Mouse (Mus musculus) kidney, postnatal 0 days (tissue): ENCODE results near the gene Sos1. TPM values are rescaled to one million over a fixed set of nuclear protein-coding genes. Genes with fewer than 3 reads are reported as not detected.
"Not testable (repeated sequence)": the region's sequence is repeated elsewhere in the genome, so short reads cannot be mapped to it uniquely, and the experiment has no call there.

ENCODE experiments used
- ATAC-seq: fragments of 200-750 bp; cut with Nextera tagmentation; replicated peaks from 2 replicates; pipeline ENCODE4 v1.8.0; 2017; ENCODE audit warnings: low read depth, moderate number of reproducible peaks, moderate TSS enrichment, moderate library complexity; ENCODE audit not compliant: low FRiP score
- DNase-seq: peaks from one replicate; pipeline ENCODE4 v3.0.0-alpha.2; 2016; ENCODE audit warnings: low spot score
- H3K27ac ChIP-seq: fragments of 300-500 bp; sonication (generic); 2 replicates; pipeline ENCODE4 v1.5.1; 2014; ENCODE audit warnings: mild to moderate bottlenecking
- H3K27me3 ChIP-seq: fragments of 300-500 bp; sonication (generic); 2 replicates; pipeline ENCODE4 v1.6.1; 2014; ENCODE audit warnings: low read length, mixed read lengths; ENCODE audit not compliant: insufficient read depth
- H3K36me3 ChIP-seq: fragments of 300-500 bp; sonication (generic); 2 replicates; pipeline ENCODE4 v1.6.1; 2014; ENCODE audit warnings: low read length, mixed read lengths; ENCODE audit not compliant: insufficient read depth
- H3K4me1 ChIP-seq: fragments of 300-500 bp; sonication (generic); replicated peaks from 2 replicates; pipeline ENCODE4 v1.6.1; 2014; ENCODE audit warnings: antibody characterized with exemption, low read length, mixed read lengths; ENCODE audit not compliant: insufficient read depth
- H3K4me2 ChIP-seq: fragments of 300-500 bp; sonication (generic); 2 replicates; pipeline ENCODE4 v1.6.1; 2014; ENCODE audit warnings: mild to moderate bottlenecking, low read length, moderate library complexity, mixed read lengths
- H3K4me3 ChIP-seq: fragments of 300-500 bp; sonication (generic); replicated peaks from 2 replicates; pipeline ENCODE4 v1.5.1; 2014; ENCODE audit warnings: low read depth, low read length
- H3K9ac ChIP-seq: fragments of 300-500 bp; sonication (generic); 2 replicates; pipeline ENCODE4 v1.6.1; 2014; ENCODE audit warnings: low read depth, low read length
- H3K9me3 ChIP-seq: fragments of 300-500 bp; sonication (generic); replicated peaks from 2 replicates; pipeline ENCODE4 v1.6.1; 2016; ENCODE audit warnings: low read length, inconsistent platforms, mixed read lengths
- CTCF ChIP-seq: IDR thresholded peaks from 2 replicates; pipeline ENCODE4 v1.5.1; 2016; ENCODE audit warnings: antibody characterized with exemption, low read depth, mild to moderate bottlenecking, moderate library complexity
- WGBS: fragments of 180-500 bp; shearing (Covaris S2); extraction: QIAGEN DNeasy Blood & Tissue Kit; methylation state at CpG from one replicate; pipeline ENCODE4 v1.1.7; 2014; 5-methylcytosine and 5-hydroxymethylcytosine counted together
- polyA plus RNA-seq: library from polyadenylated mRNA; unstranded; fragments of >200 nt; fragmentation: Nextera tagmentation; extraction: Ambion mirVana; gene quantifications from 2 replicates; pipeline ENCODE4 v1.2.1, GENCODE M21; 2015

Sos1 gene
- polyA plus RNA-seq, 1 experiment from 2014 or later = 4.8 TPM

DNA sequence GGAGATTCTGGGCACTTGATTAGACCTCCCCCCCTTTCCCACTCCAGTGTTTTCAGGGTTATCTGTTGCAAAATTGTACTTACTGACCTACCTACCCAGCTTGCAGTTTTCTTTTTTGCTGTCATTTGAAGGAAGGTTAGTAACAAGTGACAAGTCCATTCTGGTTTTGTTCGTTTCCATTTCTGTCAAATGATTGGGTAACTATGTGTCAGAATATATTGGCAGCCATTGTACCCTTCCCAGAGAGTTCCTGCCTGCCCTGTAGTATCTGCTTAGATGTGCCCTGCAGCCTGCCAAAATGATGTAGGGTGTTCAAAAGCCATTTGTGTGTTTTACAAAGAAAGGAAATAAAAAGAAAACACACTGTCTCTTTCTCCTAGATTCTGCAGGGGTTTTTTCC, 94.6 kb downstream of the Sos1 start:
- Histone ChIP-seq H3K27ac (no peak overlapping the region), H3K4me2 (no peak overlapping the region), H3K27me3 (no peaks in the 10 kb centered on the region), H3K9me3 (no peaks in the 10 kb centered on the region), H3K4me1 (no peaks in the 10 kb centered on the region), H3K36me3 (no peaks in the 10 kb centered on the region), H3K4me3 (no peak overlapping the region), H3K9ac (no peak overlapping the region)
- ATAC-seq (no peak), DNase-seq (no peak)
- TF ChIP-seq CTCF = no peak
- 63% methylated on average over 1 of the region's 1 CpGs for WGBS

- not testable (repeated sequence) for H3K27ac ChIP-seq, H3K4me2 ChIP-seq, H3K27me3 ChIP-seq, H3K36me3 ChIP-seq, H3K4me3 ChIP-seq, ATAC-seq, H3K9ac ChIP-seq, H3K9me3 ChIP-seq, H3K4me1 ChIP-seq, DNase-seq
Observed at GRCm38 (mm10) chr17:80378386-80378785, 101.9 kb downstream of the Sos1 start.

- peaks cover 9% of the 10 kb centered on the region for H3K4me1 ChIP-seq
- WGBS = 24% methylated on average over 27 of the region's 29 CpGs
- H3K9me3 ChIP-seq = no peaks in the 10 kb centered on the region
- H3K9ac ChIP-seq = peak overlapping the region; percentile 81
- no peak for TF ChIP-seq CTCF
- peak; percentile 33 for DNase-seq
- ATAC-seq = peak; percentile 74
- H3K36me3 ChIP-seq = no peaks in the 10 kb centered on the region
- H3K27me3 ChIP-seq = no peaks in the 10 kb centered on the region
- H3K4me3 ChIP-seq = peak overlapping the region; percentile 37
- peak overlapping the region; percentile 82 for H3K4me2 ChIP-seq
- H3K27ac ChIP-seq = peak overlapping the region; percentile 70; the same call in 1 of the 2 replicates
Observed at GRCm38 (mm10) chr17:80373726-80374096, 106.5 kb downstream of the Sos1 start.

- TF ChIP-seq CTCF = no peak
- H3K9ac ChIP-seq = peak within 1 kb of the TSS; percentile 81
- peak; percentile 97 for ATAC-seq
- H3K4me1 ChIP-seq = peaks cover 9% of the 10 kb centered on the region
- WGBS = 2% methylated on average over 85 of the region's 102 CpGs
- H3K4me3 ChIP-seq = peak within 1 kb of the TSS; percentile 37
- no peaks in the 10 kb centered on the region for H3K9me3 ChIP-seq
- peak; percentile 92 for DNase-seq
- no peaks in the 10 kb centered on the region for H3K36me3 ChIP-seq
- peak within 1 kb of the TSS; percentile 82 for H3K4me2 ChIP-seq
- no peaks in the 10 kb centered on the region for H3K27me3 ChIP-seq
- peak within 1 kb of the TSS; percentile 70 for H3K27ac ChIP-seq
Observed at GRCm38 (mm10) chr17:80372989-80373725, 107.1 kb downstream of the Sos1 start, which contains the start of gene Gm10190. Gene Gm10190, minus strand, starts transcription at chr17:80373541.

DNA sequence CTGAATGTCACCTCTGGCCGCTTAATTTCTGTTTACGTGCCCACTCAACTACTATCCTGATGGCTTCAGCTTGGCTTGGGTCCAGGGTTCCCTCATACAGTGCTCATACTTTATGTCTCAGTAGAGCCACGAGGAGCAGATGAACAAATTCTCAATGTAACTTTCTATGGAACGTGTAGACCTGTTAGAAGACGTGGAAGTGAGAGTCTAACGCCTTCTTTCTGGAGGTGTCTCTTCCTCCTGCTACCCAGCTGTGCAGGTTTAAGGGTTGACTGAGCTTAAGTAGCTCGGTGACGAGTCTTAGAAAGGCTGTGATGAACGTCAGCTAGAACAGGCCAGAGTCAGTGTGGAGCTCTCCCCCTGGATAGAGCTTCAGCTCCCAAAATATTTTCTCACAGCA, 111.6 kb downstream of the Sos1 start:
- whole genome bisulfite sequencing = 80% methylated on average over 9 of the region's 9 CpGs
- no peak overlapping the region for H3K27ac ChIP-seq
- TF ChIP-seq CTCF = no peak
- ATAC-seq (no peak), DNase-seq (no peak)
- no peaks in the 10 kb centered on the region for H3K9me3 ChIP-seq
- H3K9ac ChIP-seq = no peak overlapping the region
- no peaks in the 10 kb centered on the region for H3K27me3 ChIP-seq
- H3K4me2 ChIP-seq = no peak overlapping the region
- peaks cover 7% of the 10 kb centered on the region for H3K4me1 ChIP-seq
- no peaks in the 10 kb centered on the region for H3K36me3 ChIP-seq
- no peak overlapping the region for H3K4me3 ChIP-seq

DNA sequence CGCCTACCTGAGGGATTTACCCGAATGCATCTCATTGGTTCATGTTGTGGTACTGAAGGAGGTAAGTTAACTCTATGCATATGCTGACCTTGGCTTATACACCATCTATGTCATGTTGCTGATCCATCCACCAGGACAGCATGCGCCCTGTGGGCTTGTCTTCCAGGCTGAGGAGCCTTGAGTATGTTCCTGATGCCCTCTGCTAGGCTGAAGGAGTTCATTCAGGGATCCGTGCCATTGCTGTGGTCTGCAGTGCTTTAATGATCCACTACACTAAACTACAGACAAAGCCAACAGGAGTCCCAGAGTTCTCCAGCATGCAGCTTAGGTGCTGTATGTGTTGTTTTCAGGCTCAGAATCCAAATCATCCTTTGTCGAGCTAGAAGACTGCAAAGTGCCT, 113.0 kb downstream of the Sos1 start:
- no peak overlapping the region for H3K27ac ChIP-seq
- H3K9me3 ChIP-seq = no peaks in the 10 kb centered on the region
- ATAC-seq = no peak
- no peak overlapping the region for H3K4me3 ChIP-seq
- H3K27me3 ChIP-seq = no peaks in the 10 kb centered on the region
- H3K36me3 ChIP-seq = no peaks in the 10 kb centered on the region
- WGBS = 88% methylated on average over 5 of the region's 5 CpGs
- H3K4me1 ChIP-seq = no peaks in the 10 kb centered on the region
- no peak for DNase-seq
- H3K9ac ChIP-seq = no peak overlapping the region
- TF ChIP-seq CTCF = no peak
- H3K4me2 ChIP-seq = no peak overlapping the region

DNA sequence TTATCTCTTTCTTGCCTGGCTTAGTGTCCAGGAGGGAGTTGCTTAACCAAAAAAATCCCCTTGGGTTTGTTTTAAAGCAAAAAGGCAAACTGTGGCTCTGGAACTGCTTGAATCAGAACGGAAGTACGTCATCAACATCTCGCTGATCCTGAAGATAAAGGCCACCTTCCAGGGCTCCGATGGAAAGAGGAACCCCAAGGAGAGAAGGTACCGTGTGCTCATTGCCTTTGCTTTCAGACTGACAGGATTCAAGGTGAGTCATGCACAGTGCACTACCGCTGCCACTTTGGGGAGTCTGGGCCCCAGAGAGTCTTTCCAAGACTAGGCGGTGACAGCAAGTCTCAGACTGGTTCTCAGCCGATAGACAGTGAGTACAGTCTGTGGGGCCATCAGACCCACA, 120.0 kb downstream of the Sos1 start:
- Histone ChIP-seq H3K4me2 (no peak overlapping the region), H3K9me3 (no peaks in the 10 kb centered on the region), H3K27me3 (no peaks in the 10 kb centered on the region), H3K4me1 (no peaks in the 10 kb centered on the region), H3K36me3 (no peaks in the 10 kb centered on the region), H3K27ac (no peak overlapping the region), H3K9ac (no peak overlapping the region), H3K4me3 (no peak overlapping the region)
- ATAC-seq = no peak
- 85% methylated on average over 8 of the region's 8 CpGs for WGBS
- DNase-seq = no peak
- TF ChIP-seq CTCF = no peak
